Mouse (Mus musculus) limb, embryonic 13.5 days (tissue): Measurements from ENCODE around the gene Jak1. TPM values are rescaled to one million over a fixed set of nuclear protein-coding genes. Genes with fewer than 3 reads are reported as not detected.

Source experiments
- ATAC-seq: fragments of 200-750 bp; cut with Nextera tagmentation; 2 replicates; pipeline ENCODE4 v1.8.0; 2017; ENCODE audit warnings: low read depth, moderate number of reproducible peaks, moderate TSS enrichment; ENCODE audit not compliant: low FRiP score
- H3K27ac ChIP-seq: fragments of 300-500 bp; sonication (generic); 2 replicates; pipeline ENCODE4 v1.5.1; 2015; ENCODE audit warnings: inconsistent platforms, mild to moderate bottlenecking, moderate library complexity
- H3K27me3 ChIP-seq: fragments of 300-500 bp; sonication (generic); 2 replicates; pipeline ENCODE4 v1.6.1; 2015; ENCODE audit warnings: mild to moderate bottlenecking, inconsistent platforms
- H3K36me3 ChIP-seq: fragments of 300-500 bp; sonication (generic); 2 replicates; pipeline ENCODE4 v1.6.1; 2015; ENCODE audit warnings: inconsistent platforms, mild to moderate bottlenecking, moderate library complexity
- H3K4me1 ChIP-seq: fragments of 300-500 bp; sonication (generic); 2 replicates; pipeline ENCODE4 v1.6.1; 2015; ENCODE audit warnings: inconsistent platforms
- H3K4me2 ChIP-seq: fragments of 300-500 bp; sonication (generic); replicated peaks from 2 replicates; pipeline ENCODE4 v1.6.1; 2015; ENCODE audit warnings: inconsistent platforms, mild to moderate bottlenecking, moderate library complexity
- H3K4me3 ChIP-seq: fragments of 300-500 bp; sonication (generic); 2 replicates; pipeline ENCODE4 v1.5.1; 2015; ENCODE audit warnings: moderate library complexity, mild to moderate bottlenecking, inconsistent platforms
- H3K9ac ChIP-seq: fragments of 300-500 bp; sonication (generic); 2 replicates; pipeline ENCODE4 v1.6.1; 2015; ENCODE audit warnings: mild to moderate bottlenecking, inconsistent platforms
- H3K9me3 ChIP-seq: fragments of 300-500 bp; sonication (generic); 2 replicates; pipeline ENCODE4 v1.6.1; 2016; ENCODE audit warnings: inconsistent platforms
- WGBS: fragments of 180-500 bp; shearing (Covaris S2); methylation state at CpG from one replicate; pipeline ENCODE4 v1.1.7; 2015; 5-methylcytosine and 5-hydroxymethylcytosine counted together
- polyA plus RNA-seq: library from polyadenylated mRNA; unstranded; fragments of >200 nt; fragmentation: Nextera tagmentation; extraction: Ambion mirVana; gene quantifications from 2 replicates; pipeline ENCODE4 v1.2.1, GENCODE M21; 2015

Jak1 gene
- polyA plus RNA-seq, 1 experiment from 2014 or later, result 88.0 TPM

DNA sequence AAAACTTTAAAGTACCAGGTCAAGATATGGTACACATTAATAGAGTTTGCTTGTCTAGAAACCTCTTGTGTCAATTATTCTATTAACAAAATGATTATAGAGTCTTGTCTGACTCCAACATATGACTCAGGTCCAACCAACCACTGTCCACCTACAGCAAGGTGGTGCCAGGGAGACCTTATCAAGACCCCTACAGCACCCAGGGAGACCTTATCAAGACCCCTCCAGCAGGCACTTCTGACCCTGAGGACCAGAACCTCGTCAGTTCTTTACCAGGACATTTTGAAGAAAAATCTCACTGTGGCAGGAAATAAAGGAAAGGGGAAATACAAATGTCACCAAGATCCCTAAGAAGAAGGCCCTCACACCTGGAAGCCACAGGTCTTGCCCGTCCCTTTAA lies 18.5 kb downstream of the Jak1 start:
- Histone ChIP-seq H3K4me1 (0 out of 2 replicates have a peak, but pooled peaks cover 5% of the 10 kb centered on the region), H3K4me2 (no peak overlapping the region), H3K27me3 (no peaks in the 10 kb centered on the region), H3K36me3 (no peaks in the 10 kb centered on the region), H3K9ac (no peak overlapping the region), H3K9me3 (no peaks in the 10 kb centered on the region), H3K27ac (no peak overlapping the region), H3K4me3 (no peak overlapping the region)
- WGBS, result 68% methylated on average over 2 of the region's 2 CpGs
- no peak for ATAC-seq

DNA sequence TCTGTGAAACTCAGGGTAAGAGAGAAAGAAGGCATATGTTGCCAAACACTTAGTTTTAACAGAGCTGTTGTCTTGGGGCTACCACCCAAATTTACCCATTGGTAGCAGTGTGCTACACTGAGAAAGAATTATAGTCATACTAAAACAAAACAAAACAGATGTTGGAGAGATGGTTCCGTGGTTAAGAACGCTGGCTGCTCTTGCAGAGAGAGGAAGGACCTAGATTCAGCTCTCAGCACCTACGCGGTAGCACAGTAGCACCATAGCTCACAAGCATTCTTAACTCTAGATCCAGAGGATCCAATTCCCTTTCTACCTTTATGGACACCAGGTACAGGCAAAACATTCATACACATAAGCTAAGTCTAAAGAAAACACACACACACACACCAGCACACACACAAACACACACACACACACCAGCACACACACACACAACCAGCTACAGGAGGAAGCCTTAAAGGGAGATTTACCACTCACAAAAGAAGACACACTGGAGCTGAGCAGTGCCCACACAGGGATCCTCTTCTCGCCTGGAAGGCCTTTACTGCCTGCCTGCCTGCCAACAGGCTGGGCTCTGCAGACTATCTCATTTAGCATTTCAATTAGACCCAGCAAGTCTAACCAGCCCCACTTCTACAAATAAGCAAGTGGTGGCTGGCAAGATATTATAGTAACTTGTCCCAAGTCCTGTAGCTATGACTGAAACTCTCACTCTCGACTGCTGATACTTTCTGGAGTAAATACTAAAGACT lies 20.6 kb downstream of the Jak1 start:
- H3K9ac ChIP-seq, result no peak overlapping the region
- H3K27ac ChIP-seq, result no peak overlapping the region
- 0 out of 2 replicates have a peak, but pooled peaks cover 5% of the 10 kb centered on the region for H3K4me1 ChIP-seq
- no peaks in the 10 kb centered on the region for H3K27me3 ChIP-seq
- ATAC-seq, result no peak
- 67% methylated on average over 6 of the region's 6 CpGs for WGBS
- no peaks in the 10 kb centered on the region for H3K9me3 ChIP-seq
- no peaks in the 10 kb centered on the region for H3K36me3 ChIP-seq
- H3K4me3 ChIP-seq, result no peak overlapping the region
- no peak overlapping the region for H3K4me2 ChIP-seq

DNA sequence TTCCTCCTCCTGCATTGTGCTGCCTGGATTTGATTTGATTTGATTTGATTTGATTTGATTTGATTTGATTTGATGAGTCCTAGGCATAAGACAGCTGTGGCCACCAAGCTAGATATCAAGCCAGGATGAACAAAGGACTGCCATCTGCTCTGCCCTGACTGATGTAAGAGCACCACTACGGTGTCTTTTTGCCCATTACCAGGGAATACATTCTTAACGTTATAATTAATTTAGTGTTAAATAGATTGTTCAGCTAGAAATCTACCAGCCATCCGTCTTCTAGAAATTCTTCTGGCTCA lies 24.3 kb downstream of the Jak1 start:
- Histone ChIP-seq H3K9me3 (no peaks in the 10 kb centered on the region), H3K27ac (no peak overlapping the region), H3K4me3 (no peak overlapping the region), H3K27me3 (no peaks in the 10 kb centered on the region), H3K4me1 (0 out of 2 replicates have a peak, but pooled peaks cover 5% of the 10 kb centered on the region), H3K9ac (no peak overlapping the region), H3K36me3 (no peaks in the 10 kb centered on the region), H3K4me2 (no peak overlapping the region)
- WGBS, result 86% methylated on average over 3 of the region's 3 CpGs
- ATAC-seq, result no peak

DNA sequence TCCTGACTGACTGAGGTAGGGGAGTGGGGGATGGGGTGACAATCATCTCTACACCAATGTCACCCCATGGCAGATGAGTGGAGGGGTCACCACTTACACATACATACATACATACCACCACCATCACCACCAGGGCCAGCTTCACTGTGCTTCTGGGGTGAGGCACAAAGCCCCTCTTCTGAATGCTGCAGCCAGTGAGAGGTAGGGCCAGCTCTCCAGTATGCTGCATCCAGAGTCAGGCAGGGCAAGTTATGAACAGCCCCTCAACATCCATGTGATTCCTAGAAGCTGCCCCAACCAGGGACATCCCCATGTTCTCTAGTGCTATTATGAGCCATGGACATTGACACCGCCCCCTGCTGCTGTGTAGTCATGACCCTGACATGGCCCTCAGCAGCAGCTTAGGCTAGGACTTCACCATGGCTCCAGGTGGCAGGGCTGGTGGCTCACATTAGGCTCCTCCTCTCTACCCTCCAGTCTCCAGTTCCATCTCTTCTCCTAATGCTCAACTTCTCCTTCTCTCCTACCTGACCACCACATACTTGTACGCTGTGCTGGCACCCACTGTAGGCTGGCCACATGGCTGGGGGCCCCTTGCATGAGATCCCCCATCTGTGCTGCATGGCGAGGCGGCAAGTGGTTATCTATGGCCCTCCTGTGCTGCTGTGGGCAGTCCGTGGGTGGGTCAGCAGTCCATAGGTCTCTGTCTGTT lies 24.8 kb downstream of the Jak1 start:
- 92% methylated on average over 5 of the region's 5 CpGs for WGBS
- no peaks in the 10 kb centered on the region for H3K36me3 ChIP-seq
- 0 out of 2 replicates have a peak, but pooled peaks cover 5% of the 10 kb centered on the region for H3K4me1 ChIP-seq
- no peak overlapping the region for H3K4me3 ChIP-seq
- H3K9ac ChIP-seq, result no peak overlapping the region
- no peak overlapping the region for H3K4me2 ChIP-seq
- H3K9me3 ChIP-seq, result no peaks in the 10 kb centered on the region
- no peaks in the 10 kb centered on the region for H3K27me3 ChIP-seq
- no peak for ATAC-seq
- H3K27ac ChIP-seq, result no peak overlapping the region

DNA sequence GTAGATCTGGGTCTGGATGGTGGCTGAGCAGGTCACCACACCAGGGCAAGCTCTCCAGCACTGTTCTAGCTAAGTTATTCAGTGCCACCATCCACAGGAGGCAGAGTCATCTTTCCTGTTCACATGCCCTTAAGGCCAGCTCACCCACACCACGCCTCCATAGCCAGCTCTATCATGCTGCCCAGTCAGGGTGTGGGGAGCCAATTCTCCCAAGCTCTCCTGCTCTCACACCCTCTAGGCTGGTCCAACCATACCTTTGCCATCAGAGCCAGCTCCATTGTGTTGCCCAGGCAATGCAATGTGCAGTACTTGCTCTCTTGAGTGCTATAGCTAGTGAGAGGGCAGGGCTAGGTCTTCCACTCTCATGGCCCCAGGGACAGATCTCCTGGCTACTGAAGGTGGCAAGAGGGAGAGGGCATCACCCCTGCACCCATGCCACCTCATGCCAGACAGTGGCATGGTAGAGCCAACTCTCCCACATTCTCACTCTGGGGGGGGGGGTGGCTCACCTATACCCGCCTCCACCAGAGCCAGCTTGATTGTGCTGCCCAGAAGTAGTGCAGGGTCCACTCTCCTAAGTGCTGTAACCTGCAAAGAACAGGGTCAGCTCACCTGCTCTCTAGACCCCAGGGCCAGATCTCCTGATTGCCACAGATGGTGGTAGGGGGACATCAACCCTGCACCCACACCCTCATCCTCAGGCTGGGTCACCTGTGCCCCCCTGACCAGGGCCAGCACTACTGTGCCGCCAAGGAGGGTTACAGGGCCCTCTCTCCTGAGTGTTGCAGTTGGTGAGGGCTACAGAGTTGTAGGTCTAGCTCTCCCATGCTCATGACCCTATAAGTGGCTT lies 25.5 kb downstream of the Jak1 start:
- no peak for ATAC-seq

DNA sequence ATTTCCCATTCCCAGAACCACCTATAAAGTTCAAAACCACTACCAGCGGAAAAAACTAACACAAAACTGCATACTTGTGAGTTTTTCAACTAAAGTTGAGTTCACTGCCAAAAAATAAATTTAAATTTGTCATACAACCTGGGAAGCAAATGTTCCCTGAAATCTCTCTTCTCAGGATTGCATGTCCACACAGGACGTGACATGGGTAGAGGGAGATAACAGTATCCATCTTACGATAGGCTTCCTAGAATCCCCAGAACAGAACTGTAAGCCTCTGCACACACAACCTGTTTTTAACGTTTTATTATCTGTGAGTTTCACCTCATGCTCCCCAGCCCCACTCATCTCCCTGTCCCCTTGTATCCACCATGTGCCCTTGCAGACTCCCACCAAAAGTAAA lies 26.5 kb downstream of the Jak1 start:
- H3K9ac ChIP-seq, result no peak overlapping the region
- no peaks in the 10 kb centered on the region for H3K27me3 ChIP-seq
- H3K9me3 ChIP-seq, result no peaks in the 10 kb centered on the region
- no peaks in the 10 kb centered on the region for H3K36me3 ChIP-seq
- no peak overlapping the region for H3K27ac ChIP-seq
- no peak for ATAC-seq
- peaks cover 9% of the 10 kb centered on the region for H3K4me1 ChIP-seq
- no peak overlapping the region for H3K4me2 ChIP-seq
- H3K4me3 ChIP-seq, result no peak overlapping the region
- 68% methylated on average over 4 of the region's 4 CpGs for WGBS

More for the DNA sequence above, 25.5 kb downstream of the Jak1 start:
- WGBS, result 89% methylated on average over 3 of the region's 3 CpGs
- Histone ChIP-seq H3K4me1 (peaks cover 8% of the 10 kb centered on the region), H3K4me2 (no peak overlapping the region), H3K9ac (no peak overlapping the region), H3K27ac (no peak overlapping the region), H3K4me3 (no peak overlapping the region), H3K27me3 (no peaks in the 10 kb centered on the region), H3K36me3 (no peaks in the 10 kb centered on the region), H3K9me3 (no peaks in the 10 kb centered on the region)

- H3K9me3 ChIP-seq, result no peaks in the 10 kb centered on the region
- WGBS, result 80% methylated on average over 6 of the region's 6 CpGs
Observed at GRCm38 (mm10) chr4:101236797-101237196, 28.3 kb downstream of the Jak1 start.

GRCm38 (mm10) chr4:101235964-101236363 lies 29.1 kb downstream of the Jak1 start:
- H3K4me1 ChIP-seq, result peaks cover 9% of the 10 kb centered on the region
- H3K36me3 ChIP-seq, result no peaks in the 10 kb centered on the region
- no peak overlapping the region for H3K4me2 ChIP-seq
- H3K4me3 ChIP-seq, result no peak overlapping the region
- WGBS, result 92% methylated on average over 1 of the region's 1 CpGs
- no peak overlapping the region for H3K9ac ChIP-seq
- H3K9me3 ChIP-seq, result no peaks in the 10 kb centered on the region
- no peak for ATAC-seq
- H3K27ac ChIP-seq, result no peak overlapping the region
- H3K27me3 ChIP-seq, result no peaks in the 10 kb centered on the region

More at GRCm38 (mm10) chr4:101236797-101237196, 28.3 kb downstream of the Jak1 start:
- Histone ChIP-seq H3K4me1 (peaks cover 9% of the 10 kb centered on the region), H3K9ac (no peak overlapping the region), H3K36me3 (no peaks in the 10 kb centered on the region), H3K27ac (no peak overlapping the region), H3K4me2 (no peak overlapping the region), H3K27me3 (no peaks in the 10 kb centered on the region), H3K4me3 (no peak overlapping the region)
- no peak for ATAC-seq

- 52% methylated on average over 1 of the region's 1 CpGs for WGBS
- Histone ChIP-seq H3K9ac (no peak overlapping the region), H3K4me1 (peaks cover 9% of the 10 kb centered on the region), H3K27me3 (no peaks in the 10 kb centered on the region), H3K9me3 (no peaks in the 10 kb centered on the region), H3K4me3 (no peak overlapping the region), H3K4me2 (no peak overlapping the region), H3K27ac (no peak overlapping the region), H3K36me3 (no peaks in the 10 kb centered on the region)
- no peak for ATAC-seq
Observed at GRCm38 (mm10) chr4:101234753-101235152, 30.3 kb downstream of the Jak1 start.

GRCm38 (mm10) chr4:101234332-101234731 lies 30.8 kb downstream of the Jak1 start:
- no peaks in the 10 kb centered on the region for H3K27me3 ChIP-seq
- 62% methylated on average over 1 of the region's 1 CpGs for WGBS
- no peaks in the 10 kb centered on the region for H3K9me3 ChIP-seq
- no peak overlapping the region for H3K4me2 ChIP-seq
- no peaks in the 10 kb centered on the region for H3K36me3 ChIP-seq
- no peak for ATAC-seq
- peaks cover 9% of the 10 kb centered on the region for H3K4me1 ChIP-seq
- H3K4me3 ChIP-seq, result no peak overlapping the region
- H3K9ac ChIP-seq, result no peak overlapping the region
- H3K27ac ChIP-seq, result no peak overlapping the region

DNA sequence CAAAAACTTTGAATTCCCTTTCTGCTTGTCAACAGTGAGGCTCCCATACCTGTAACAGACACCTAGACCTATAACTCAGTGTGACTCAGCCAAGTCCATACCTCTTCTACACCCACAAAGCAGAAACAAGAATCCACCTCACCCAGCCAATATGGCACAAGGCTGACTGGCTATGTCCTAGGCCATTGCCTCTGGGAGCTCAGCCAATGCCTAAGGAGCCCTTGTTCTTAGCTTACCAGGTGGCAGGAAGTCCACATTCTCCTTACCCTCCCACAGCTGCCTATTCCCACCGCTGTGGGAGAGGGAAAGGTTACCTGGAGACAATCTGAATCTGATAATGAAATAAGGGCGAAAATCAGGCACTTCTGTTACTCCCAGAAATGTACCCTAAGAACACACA lies 34.5 kb downstream of the Jak1 start:
- 85% methylated on average over 2 of the region's 2 CpGs for WGBS
- no peak for ATAC-seq
- no peaks in the 10 kb centered on the region for H3K9me3 ChIP-seq

GRCm38 (mm10) chr4:101227398-101227797 lies 37.7 kb downstream of the Jak1 start:
- Histone ChIP-seq H3K4me2 (no peak overlapping the region), H3K27ac (no peak overlapping the region), H3K4me1 (0 out of 2 replicates have a peak, but pooled peaks cover 5% of the 10 kb centered on the region), H3K4me3 (no peak overlapping the region), H3K9me3 (no peaks in the 10 kb centered on the region), H3K36me3 (no peaks in the 10 kb centered on the region), H3K27me3 (no peaks in the 10 kb centered on the region), H3K9ac (no peak overlapping the region)
- no peak for ATAC-seq
- WGBS, result 85% methylated on average over 3 of the region's 3 CpGs

More for the DNA sequence above, 34.5 kb downstream of the Jak1 start:
- Histone ChIP-seq H3K36me3 (no peaks in the 10 kb centered on the region), H3K4me3 (no peak overlapping the region), H3K27ac (no peak overlapping the region), H3K4me1 (peaks cover 9% of the 10 kb centered on the region), H3K9ac (no peak overlapping the region), H3K27me3 (no peaks in the 10 kb centered on the region), H3K4me2 (no peak overlapping the region)
